Mouse (Mus musculus) myocyte (in vitro differentiated cells): ENCODE results near the gene Itga6. TPM values are rescaled to one million over a fixed set of nuclear protein-coding genes. Genes with fewer than 3 reads are reported as not detected.

Experiments used
- H3K27me3 ChIP-seq: one replicate; pipeline ENCODE4 v1.6.1; 2011; ENCODE audit not compliant: control insufficient read depth, insufficient read depth, insufficient read length
- H3K36me3 ChIP-seq: one replicate; pipeline ENCODE4 v1.6.1; 2011; ENCODE audit not compliant: control insufficient read depth, insufficient read depth
- H3K4me2 ChIP-seq: one replicate; pipeline ENCODE4 v1.6.1; 2011; ENCODE audit warnings: low read depth, control low read depth
- H3K4me3 ChIP-seq: one replicate; pipeline ENCODE4 v1.5.1; 2011; ENCODE audit warnings: mild to moderate bottlenecking, control low read depth, moderate library complexity
- H3K79me2 ChIP-seq: one replicate; pipeline ENCODE4 v1.6.1; 2011; ENCODE audit not compliant: control insufficient read depth, insufficient read depth
- H3ac ChIP-seq: one replicate; pipeline ENCODE4 v1.6.1; 2011; ENCODE audit not compliant: control insufficient read depth, insufficient read length
- CEBPB ChIP-seq: IDR thresholded peaks from 2 replicates; pipeline ENCODE4 v1.6.1; 2011; ENCODE audit warnings: mild to moderate bottlenecking, moderate library complexity; ENCODE audit not compliant: poor library complexity, insufficient read depth, severe bottlenecking
- E2F4 ChIP-seq: IDR thresholded peaks from one replicate; pipeline ENCODE4 v1.6.1; 2011; ENCODE audit warnings: mild to moderate bottlenecking, control low read depth, moderate library complexity; ENCODE audit not compliant: insufficient read depth
- MAX ChIP-seq: IDR thresholded peaks from one replicate; pipeline ENCODE4 v1.6.1; 2011; ENCODE audit warnings: low read depth, mild to moderate bottlenecking, control low read depth
- MYOD1 ChIP-seq, 3 experiments: IDR thresholded peaks; one replicate each; pipeline ENCODE4 v1.6.1; 2011; ENCODE audit warnings: control low read depth in 2 of 3, low read depth in 2 of 3, mild to moderate bottlenecking in 2 of 3, moderate library complexity in 1 of 3; ENCODE audit not compliant: insufficient read length in 2 of 3, control insufficient read depth in 1 of 3
- MYOG ChIP-seq, 3 experiments: IDR thresholded peaks; one replicate each; pipeline ENCODE4 v1.6.1; 2011; ENCODE audit warnings: control low read depth in 2 of 3, low read depth in 2 of 3, mild to moderate bottlenecking in 2 of 3; ENCODE audit not compliant: insufficient read length in 2 of 3, control insufficient read depth in 1 of 3, insufficient read depth in 1 of 3
- POLR2A ChIP-seq: IDR thresholded peaks from one replicate; pipeline ENCODE4 v1.6.1; 2011; ENCODE audit warnings: low read depth, mild to moderate bottlenecking, control low read depth, moderate library complexity; ENCODE audit not compliant: insufficient read length
- POLR2AphosphoS2 ChIP-seq: IDR thresholded peaks from one replicate; pipeline ENCODE4 v1.6.1; 2011; ENCODE audit warnings: low read depth, control low read depth; ENCODE audit not compliant: insufficient read length
- REST ChIP-seq: IDR thresholded peaks from one replicate; pipeline ENCODE4 v1.6.1; 2011; ENCODE audit warnings: mild to moderate bottlenecking, control low read depth, moderate library complexity; ENCODE audit not compliant: insufficient read depth, insufficient read length
- SRF ChIP-seq: IDR thresholded peaks from one replicate; pipeline ENCODE4 v1.6.1; 2011; ENCODE audit warnings: low read depth; ENCODE audit not compliant: control insufficient read depth, insufficient read length
- TCF12 ChIP-seq: IDR thresholded peaks from one replicate; pipeline ENCODE4 v1.6.1; 2011; ENCODE audit warnings: mild to moderate bottlenecking, control low read depth; ENCODE audit not compliant: poor library complexity, insufficient read depth, severe bottlenecking
- TCF3 ChIP-seq: IDR thresholded peaks from one replicate; pipeline ENCODE4 v1.6.1; 2011; ENCODE audit warnings: low read depth, control low read depth; ENCODE audit not compliant: insufficient read length
- USF1 ChIP-seq: IDR thresholded peaks from one replicate; pipeline ENCODE4 v1.6.1; 2011; ENCODE audit warnings: low read depth, mild to moderate bottlenecking, control low read depth, moderate library complexity
- polyA plus RNA-seq: library from polyadenylated mRNA; unstranded; fragments of >200 nt; fragmentation: generic; extraction: Trizol; gene quantifications from one replicate; pipeline ENCODE4 v1.2.1, GENCODE M21; 2012; ENCODE audit warnings: missing spikeins

Gene Itga6
- polyA plus RNA-seq, 1 experiment, result 50.4 TPM

DNA sequence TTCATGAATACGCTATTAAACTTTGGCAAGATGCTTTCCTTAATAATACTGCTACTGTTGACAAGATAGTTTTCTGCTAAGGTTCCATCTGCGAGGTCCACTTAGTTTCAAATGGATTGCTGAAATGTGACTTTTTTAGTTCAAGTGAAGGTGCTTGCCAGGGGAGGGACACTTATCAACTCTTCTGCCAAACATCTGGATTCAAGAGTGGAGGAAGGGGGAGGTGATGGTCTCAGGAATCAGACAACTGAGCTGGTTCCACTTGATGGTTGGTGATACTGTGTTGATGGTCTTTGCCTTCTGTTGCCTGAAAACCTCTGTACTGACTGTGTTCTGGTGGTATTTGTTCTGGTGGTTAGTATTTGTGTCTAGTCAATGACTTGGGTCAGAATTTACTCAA is 129.0 kb downstream of the Itga6 start:
- TF ChIP-seq POLR2A (no peak), E2F4 (no peak), REST (no peak), TCF12 (no peak), MAX (no peak)
- Histone ChIP-seq H3K79me2 (no peaks in the 10 kb centered on the region), H3K4me2 (peak overlapping the region; percentile 93), H3K36me3 (no peaks in the 10 kb centered on the region), H3ac (no peak overlapping the region), H3K4me3 (peak overlapping the region; percentile 29), H3K27me3 (no peaks in the 10 kb centered on the region)

DNA sequence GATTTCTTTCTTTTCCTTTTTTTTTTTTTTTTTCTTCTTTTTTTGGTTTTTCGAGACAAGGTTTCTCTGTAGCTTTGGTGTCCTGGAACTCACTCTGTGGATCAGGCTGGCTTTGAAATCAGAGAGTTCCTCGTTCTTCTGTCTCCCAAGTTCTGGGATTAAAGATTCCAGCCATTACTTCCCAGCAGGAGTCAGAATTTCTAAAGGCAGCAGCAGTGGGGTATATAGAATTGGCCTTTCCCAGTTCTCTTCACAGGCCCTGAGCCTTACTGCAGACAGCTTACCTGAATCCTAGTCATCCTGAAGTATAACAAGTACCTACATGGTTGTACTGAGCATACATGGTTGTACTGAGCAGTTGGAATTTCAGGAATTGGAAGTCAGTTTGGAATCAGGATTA is 129.4 kb downstream of the Itga6 start:
- peak overlapping the region; percentile 93 for H3K4me2 ChIP-seq
- no peaks in the 10 kb centered on the region for H3K79me2 ChIP-seq
- TF ChIP-seq REST, result no peak
- TF ChIP-seq TCF12, result no peak
- peak overlapping the region; percentile 29 for H3K4me3 ChIP-seq
- H3K36me3 ChIP-seq, result no peaks in the 10 kb centered on the region
- H3ac ChIP-seq, result no peak overlapping the region
- H3K27me3 ChIP-seq, result no peaks in the 10 kb centered on the region

DNA sequence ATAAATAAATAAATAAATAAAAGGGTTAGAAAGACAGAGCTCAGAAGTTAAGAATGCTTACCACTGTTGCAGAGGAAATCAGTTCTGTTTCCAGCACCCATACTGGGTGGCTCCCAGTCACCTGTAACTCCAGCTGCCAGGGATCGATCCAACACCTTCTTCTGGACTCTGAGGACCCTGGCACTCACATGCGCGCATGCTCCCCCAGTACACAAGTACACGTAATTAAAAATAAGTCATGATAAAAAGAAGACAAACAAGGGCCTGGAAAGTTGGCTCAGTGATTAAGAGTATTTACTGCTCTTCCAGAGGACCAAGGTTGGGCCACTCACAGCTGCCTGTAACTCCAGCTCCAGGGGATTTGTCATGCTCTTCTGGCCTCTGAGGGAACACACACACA is 132.4 kb downstream of the Itga6 start:
- no peaks in the 10 kb centered on the region for H3K79me2 ChIP-seq
- H3K4me3 ChIP-seq, result no peak overlapping the region
- H3K27me3 ChIP-seq, result no peaks in the 10 kb centered on the region
- peaks cover 5% of the 10 kb centered on the region for H3K36me3 ChIP-seq
- H3K4me2 ChIP-seq, result no peak overlapping the region
- H3ac ChIP-seq, result no peak overlapping the region
- no peak for TF ChIP-seq MAX
- no peak for TF ChIP-seq REST
- TF ChIP-seq USF1, result no peak
- no peak for TF ChIP-seq E2F4
- no peak for TF ChIP-seq CEBPB
- no peak for TF ChIP-seq TCF3
- TF ChIP-seq POLR2A, result no peak
- TF ChIP-seq MYOD1 (IDR thresholded peaks at IDR 0.05; ENCODE audit: control insufficient read depth in 1 of 3, insufficient read length in 2 of 3, low read depth in 2 of 3), result no peak

DNA sequence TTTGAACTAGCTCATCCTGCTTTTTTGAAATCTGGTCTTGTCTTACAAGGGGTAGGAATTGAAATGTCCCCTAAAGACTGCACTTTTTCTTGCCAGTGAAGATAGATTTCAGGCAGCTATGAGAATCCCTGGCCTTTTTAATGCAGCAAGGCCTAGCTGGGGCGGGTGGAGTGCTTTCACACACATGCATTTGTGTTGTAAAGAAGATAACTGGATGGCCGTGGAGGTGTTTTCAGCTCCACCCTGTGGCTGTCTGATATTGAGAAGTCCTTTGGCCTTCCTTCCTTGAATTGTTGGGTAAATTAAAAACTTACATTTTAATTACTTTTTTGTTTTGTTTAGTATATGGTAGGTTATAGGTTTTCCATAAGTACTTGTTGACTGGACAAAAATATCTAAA is 133.0 kb downstream of the Itga6 start:
- H3K79me2 ChIP-seq, result no peaks in the 10 kb centered on the region
- H3K27me3 ChIP-seq, result no peaks in the 10 kb centered on the region
- no peak overlapping the region for H3K4me3 ChIP-seq
- H3K36me3 ChIP-seq, result peaks cover 8% of the 10 kb centered on the region
- H3ac ChIP-seq, result no peak overlapping the region
- no peak overlapping the region for H3K4me2 ChIP-seq
- TF ChIP-seq SRF, result no peak
- TF ChIP-seq POLR2AphosphoS2, result no peak
- no peak for TF ChIP-seq TCF12
- TF ChIP-seq MAX, result no peak
- no peak for TF ChIP-seq REST
- TF ChIP-seq TCF3, result no peak
- no peak for TF ChIP-seq E2F4
- no peak for TF ChIP-seq MYOG (IDR thresholded peaks at IDR 0.05; ENCODE audit: control insufficient read depth in 1 of 3, insufficient read depth in 1 of 3, insufficient read length in 2 of 3, low read depth in 2 of 3)
- no peak for TF ChIP-seq MYOD1 (IDR thresholded peaks at IDR 0.05; ENCODE audit: control insufficient read depth in 1 of 3, insufficient read length in 2 of 3, low read depth in 2 of 3)
- TF ChIP-seq POLR2A, result no peak
- no peak for TF ChIP-seq USF1
- TF ChIP-seq CEBPB, result no peak

DNA sequence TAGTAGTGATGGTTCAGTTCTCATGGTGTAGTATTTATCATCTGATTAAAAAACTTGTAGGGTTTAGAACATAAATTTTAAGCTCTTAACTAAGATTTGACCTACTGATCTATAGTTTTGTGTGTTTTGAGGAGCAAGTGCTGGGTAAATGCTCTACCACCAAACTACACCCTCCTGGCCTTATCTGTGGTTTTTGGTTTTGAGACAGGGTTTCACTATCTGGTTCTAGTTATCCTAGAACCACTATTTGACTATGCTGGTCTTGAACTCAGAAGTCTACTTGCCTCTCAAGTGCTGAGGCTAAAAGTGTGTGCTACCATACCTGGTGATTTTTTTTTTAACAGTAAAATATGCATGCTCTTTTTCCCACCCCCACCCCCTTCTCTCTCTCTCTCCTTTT is 133.5 kb downstream of the Itga6 start:
- no peaks in the 10 kb centered on the region for H3K79me2 ChIP-seq
- H3ac ChIP-seq, result no peak overlapping the region
- TF ChIP-seq E2F4, result no peak
- H3K4me3 ChIP-seq, result no peak overlapping the region
- no peaks in the 10 kb centered on the region for H3K27me3 ChIP-seq
- H3K4me2 ChIP-seq, result no peak overlapping the region
- peaks cover 8% of the 10 kb centered on the region for H3K36me3 ChIP-seq

DNA sequence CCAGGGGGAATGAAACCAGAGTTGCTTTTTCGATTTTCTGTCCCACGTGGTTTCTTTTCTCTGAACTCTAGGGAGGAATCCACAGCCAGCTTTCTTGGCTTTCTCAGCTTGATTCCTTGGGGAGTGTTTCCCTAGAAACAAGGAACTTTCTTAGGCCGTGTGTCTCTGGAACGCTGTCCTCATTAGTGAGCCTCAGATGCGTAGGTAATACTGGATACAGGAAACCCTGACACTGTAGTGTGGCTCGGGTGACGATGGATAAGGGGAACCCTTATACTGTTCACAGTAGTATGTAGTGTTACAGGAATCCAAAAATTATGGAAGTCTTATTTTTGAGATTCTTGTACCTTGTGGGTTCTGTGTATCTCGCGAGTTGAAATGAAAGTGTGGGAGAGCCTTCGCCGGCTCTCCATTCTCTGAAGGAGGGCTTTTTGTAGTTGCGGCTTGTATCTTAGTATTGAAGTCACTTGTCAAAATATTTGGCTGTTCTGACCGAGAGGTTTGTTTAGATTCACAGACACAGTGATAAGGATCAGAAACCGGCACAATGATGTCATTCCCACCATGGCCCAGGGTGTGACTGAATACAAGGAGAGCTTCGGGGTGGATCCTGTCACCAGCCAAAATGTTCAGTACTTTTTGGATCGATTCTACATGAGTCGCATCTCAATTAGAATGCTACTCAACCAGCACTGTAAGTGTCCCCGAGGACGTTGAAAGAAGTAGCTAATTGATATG is 137.7 kb downstream of the Itga6 start:
- no peak overlapping the region for H3K4me3 ChIP-seq
- no peaks in the 10 kb centered on the region for H3K79me2 ChIP-seq
- no peak overlapping the region for H3ac ChIP-seq
- no peaks in the 10 kb centered on the region for H3K27me3 ChIP-seq
- peaks cover 14% of the 10 kb centered on the region for H3K36me3 ChIP-seq
- TF ChIP-seq USF1, result no peak
- no peak for TF ChIP-seq MAX
- no peak for TF ChIP-seq TCF3
- no peak for TF ChIP-seq MYOG (IDR thresholded peaks at IDR 0.05; ENCODE audit: control insufficient read depth in 1 of 3, insufficient read depth in 1 of 3, insufficient read length in 2 of 3, low read depth in 2 of 3)
- TF ChIP-seq MYOD1 (IDR thresholded peaks at IDR 0.05; ENCODE audit: control insufficient read depth in 1 of 3, insufficient read length in 2 of 3, low read depth in 2 of 3), result no peak
- TF ChIP-seq TCF12, result no peak
- no peak for TF ChIP-seq POLR2A
- no peak for TF ChIP-seq E2F4
- TF ChIP-seq REST, result no peak
- no peak for TF ChIP-seq POLR2AphosphoS2
- no peak for TF ChIP-seq SRF
- no peak for TF ChIP-seq CEBPB
- H3K4me2 ChIP-seq, result no peak overlapping the region
